Mouse (Mus musculus): ENCODE measurements around the gene Cst13.

DNA sequence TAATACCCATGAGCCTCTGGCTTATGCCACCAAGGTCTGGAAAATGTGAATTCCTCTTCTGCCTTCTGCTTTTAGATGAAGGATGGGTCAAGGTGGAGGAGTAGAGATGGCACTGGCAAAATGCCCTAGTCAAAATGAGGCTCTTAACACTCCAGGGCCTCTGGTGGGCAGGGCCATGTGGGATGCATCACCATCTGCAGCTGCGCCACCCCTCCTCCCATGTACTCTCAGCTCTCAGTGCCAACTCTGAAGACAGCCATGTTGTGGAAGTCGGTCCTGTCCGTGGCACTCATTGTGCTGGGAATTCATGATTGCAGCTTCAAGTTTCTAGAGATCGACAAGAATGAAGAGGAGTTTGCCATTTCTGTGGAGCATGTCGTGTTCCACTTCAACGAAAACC, 30.7 kb upstream of the Cst13 start, which contains the start of gene Cst12:
- TF ChIP-seq REST (IDR thresholded peaks at IDR 0.05; ENCODE audit: insufficient read depth, insufficient read length) (no peak), POLR2A (IDR thresholded peaks at IDR 0.05; ENCODE audit: insufficient read length, low read depth) (no peak), MYOG (IDR thresholded peaks at IDR 0.05; ENCODE audit: control insufficient read depth in 1 of 3, insufficient read depth in 1 of 3, insufficient read length in 2 of 3, low read depth in 2 of 3) (no peak), POLR2AphosphoS2 (IDR thresholded peaks at IDR 0.05; ENCODE audit: insufficient read length, low read depth) (no peak), TCF12 (IDR thresholded peaks at IDR 0.05; ENCODE audit: insufficient read depth, poor library complexity, severe bottlenecking) (no peak), E2F4 (IDR thresholded peaks at IDR 0.05; ENCODE audit: insufficient read depth) (no peak)

Data from myocyte (in vitro differentiated cells).